Mouse (Mus musculus) natural killer cell, adult 2 months (primary cell): ENCODE results near the gene Fto.

ENCODE experiments used
- DNase-seq, 2 experiments: peaks; one replicate each; pipeline ENCODE4 v3.0.0; 2022; ENCODE audit warnings: low spot score in 2 of 2

Gene Fto

DNA sequence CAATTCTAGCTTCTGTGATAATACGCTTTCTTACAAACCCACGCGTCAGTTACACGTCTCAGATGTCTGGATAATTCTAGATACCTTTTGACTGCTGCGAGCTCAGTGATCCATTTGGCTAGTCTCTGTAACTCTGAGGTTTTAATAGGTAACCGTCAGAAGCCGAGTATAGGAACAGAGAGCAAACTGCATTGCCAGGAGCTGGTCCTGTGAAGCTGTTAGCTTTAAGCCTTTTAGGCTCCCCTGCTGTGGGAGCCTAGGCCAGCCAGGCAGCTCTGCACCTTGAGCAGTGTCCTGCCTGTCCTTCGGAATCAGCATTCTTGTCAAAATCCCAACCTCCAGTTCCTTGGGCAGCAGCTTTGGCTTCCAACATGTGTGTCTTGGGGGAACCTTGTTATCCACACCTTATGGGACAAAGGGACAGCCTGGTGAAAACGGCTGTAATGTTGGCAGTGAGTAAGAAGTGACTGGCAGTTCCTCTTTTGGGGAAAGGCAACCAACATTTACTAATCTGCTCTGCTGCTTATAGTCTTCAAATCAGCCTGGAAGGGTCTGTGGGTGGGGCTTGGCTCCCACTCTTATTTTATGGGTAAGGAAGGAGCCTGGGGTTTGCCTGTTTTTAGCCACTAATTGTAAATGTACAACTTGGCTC is 77.2 kb downstream of the Fto start:
- no peak for DNase-seq

DNA sequence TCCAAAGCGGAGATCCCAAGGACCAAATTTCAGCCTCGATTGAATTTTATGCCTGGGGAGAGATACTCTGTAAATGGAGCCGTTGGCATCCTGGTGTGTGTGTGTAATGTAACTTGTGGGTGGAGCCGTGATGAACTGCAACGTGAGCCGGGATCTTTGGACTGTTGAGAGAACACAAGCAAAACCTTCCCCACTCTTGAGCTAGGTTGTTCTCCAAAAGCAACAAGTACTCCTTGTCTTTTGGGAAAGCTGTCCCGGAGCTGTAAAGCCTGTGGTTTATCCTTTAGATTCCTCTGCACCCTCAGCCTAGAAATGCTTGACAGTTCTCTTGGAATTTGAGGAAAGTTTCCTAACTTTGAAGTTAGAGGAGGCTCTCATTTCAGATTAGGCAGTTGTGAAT is 78.9 kb downstream of the Fto start:
- no peak for DNase-seq

DNA sequence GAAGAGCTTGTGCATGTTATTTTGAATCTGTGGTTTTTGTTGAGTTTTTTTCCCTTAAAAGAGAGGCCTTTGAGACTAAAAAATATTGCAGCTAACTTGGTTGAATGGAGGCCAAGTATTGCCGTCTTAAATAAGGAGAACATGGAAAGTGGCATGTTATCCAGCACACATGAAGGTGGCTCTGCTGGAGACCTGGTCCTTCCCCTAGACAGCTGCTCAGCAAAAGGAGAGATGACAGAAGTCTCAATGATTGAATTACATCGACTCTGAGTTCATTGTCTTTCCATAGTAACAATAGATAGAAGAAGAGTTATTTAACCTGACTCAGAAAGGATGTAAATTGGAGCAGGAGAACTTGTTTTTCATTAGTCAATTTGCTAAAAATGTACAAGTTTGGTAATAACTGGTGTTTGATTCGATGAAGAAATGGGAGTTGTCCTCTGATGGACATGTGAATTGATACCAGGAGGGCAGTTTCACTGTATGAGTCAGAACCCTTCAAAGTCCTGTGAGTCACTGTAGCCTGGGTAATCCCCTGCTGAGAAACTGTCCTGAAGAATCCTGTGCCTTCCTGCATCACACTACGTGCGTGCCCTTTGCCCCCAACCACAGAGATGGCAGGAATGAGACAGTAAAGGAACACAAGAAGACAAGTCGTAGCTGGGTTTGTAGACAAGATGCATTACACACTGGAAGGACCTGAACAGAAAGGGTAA is 82.2 kb downstream of the Fto start:
- DNase-seq, result no peak

DNA sequence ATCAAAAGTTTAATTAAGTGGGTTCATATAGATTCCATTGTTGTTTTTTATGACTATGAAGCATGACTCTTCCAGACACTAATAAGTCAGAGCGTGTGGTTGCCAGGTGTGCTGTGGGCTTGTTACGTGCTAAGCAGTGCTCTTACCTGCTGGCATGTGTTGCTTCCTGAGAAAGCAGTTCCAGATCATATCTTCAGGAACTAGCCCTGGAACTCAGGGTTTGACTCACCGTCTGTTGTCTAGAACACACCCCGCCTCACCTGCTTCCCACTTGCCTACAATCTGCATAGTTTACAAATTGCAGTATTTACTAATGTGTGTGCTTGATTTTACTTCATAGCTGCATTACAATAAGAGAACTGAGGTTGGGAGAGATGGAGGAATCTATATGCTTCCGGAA is 84.7 kb downstream of the Fto start:
- DNase-seq, result no peak

DNA sequence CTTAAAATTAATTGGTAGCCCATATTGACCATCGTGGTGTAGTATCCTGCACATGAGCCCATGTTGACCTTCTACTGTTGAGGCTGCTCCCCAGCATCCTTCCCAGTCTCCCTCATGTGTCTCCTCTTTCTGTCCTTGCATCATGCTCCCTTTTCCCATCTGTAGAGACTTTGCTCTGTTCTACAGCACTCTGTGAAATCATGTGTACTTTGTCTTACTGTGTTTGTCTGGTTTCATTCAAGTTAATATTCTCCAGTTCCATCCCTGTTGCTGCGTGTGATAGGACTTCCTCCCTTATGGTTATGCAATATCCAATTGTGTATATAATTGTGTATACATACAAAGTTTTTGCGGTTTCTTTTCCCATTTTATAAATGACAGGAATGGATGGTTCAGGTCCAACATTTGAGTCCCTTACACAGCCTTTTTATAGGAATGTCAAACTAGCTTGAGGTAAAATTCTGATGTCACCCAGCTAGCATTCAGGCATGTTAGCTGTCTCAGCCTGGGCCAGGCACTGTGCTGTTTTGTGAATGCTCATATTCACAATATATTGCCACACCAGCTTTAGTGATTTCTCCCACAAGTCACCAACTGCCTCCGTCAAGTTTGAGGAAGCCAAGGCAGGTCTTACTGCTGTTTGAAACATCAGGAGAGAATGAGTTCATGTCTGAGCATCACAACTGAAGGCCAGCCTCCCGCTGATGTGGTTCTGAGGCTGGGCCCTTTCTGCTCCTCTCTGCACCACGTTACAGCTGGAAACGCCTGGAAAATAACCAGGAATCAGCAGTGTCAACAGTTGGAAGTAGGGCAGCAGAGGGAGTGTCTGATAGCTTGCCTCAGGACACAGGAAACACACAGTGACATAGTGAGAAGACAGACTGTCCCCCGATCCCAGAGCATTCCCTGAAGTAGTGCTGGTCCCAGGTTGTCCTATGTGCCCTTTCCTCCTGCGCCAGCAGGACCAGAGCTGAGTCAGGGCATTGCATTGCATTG is 90.0 kb downstream of the Fto start:
- no peak for DNase-seq

DNA sequence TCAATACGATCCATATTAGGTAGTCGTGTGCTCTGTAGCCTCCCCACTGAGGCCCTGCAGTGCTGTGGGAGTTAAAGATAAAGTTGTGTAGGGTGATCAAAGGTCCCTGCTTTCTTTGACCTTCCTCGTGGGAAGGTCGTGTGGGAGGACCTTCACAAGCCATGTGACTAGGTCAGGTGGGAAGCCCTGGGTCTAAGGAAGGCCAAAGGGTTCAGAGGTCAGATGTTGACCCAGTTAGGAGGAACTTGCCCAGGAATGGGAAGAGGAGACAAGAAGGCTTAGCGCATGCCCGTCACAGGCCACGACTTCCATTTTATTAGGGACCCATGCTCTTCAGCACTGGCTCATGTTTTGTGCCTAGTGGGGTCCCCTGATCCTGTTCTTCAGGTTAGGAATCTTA is 91.0 kb downstream of the Fto start:
- no peak for DNase-seq

DNA sequence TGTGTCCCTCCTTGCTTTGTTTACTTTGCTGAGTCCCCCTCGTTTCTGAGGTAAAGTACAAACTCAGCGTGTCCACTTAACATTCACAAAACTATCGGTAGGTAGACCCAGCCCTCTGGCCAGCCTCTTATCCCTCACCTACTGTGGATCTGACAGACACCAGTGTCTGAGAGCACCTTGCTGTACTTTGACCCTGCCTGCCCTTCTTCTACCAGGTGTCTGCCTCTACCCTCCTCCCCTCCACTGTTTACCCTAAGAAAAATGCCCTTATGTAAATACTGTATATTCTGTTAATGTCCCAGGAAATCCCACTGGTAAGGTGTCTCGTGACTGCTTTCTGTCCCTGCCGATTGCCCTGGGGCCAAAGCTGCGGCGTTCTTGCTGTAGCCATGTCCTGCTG is 91.8 kb downstream of the Fto start:
- no peak for DNase-seq

DNA sequence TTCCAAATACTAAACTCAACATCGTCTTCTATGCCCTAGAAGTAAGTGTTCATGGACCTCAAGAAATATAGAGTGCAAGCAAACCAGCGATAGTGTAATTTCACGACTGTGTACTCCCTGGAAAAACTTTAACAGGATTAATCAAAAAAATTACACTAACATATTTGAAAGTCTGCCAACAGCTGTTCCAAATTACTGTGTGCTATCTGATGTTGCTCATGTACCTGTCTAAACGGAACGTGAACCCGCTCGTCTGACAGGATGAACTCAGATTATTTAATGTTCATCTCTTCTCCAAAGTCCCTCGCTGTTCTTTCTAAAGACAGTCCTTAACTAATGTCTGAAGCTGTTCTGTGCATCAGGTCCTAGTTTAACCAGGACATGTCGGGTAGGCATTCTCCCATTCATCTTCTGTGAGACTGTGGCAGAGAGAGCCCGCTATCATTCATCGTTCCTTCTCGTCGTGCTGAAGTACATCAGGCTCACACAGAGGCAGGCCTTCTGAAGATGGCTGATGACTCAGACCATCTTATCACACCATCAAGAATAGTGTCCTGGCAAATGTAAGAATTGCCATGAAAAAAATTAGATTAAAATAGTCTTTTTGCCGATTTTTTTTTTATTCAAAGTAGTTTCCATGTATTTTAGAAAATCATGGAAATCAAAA is 93.4 kb downstream of the Fto start:
- DNase-seq, result no peak

DNA sequence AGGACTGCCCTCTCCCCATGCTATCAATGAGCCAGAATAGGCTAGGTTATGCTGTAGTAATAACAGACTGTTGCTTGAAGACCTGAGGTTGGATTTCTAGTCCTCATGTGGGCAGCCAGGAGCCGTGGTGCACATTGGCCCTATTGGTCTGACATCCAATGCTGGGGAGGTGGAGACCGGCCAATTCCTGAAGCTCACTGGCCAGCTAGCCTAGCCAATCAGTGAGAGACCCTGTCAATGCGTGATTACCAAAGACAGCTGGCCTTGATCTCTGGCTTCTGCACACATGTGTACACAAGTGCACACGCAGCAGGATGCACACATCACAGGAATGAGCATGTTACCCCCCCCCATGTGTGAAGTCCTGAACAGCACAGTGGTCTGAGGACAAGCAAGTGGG is 94.6 kb downstream of the Fto start:
- DNase-seq, result no peak

DNA sequence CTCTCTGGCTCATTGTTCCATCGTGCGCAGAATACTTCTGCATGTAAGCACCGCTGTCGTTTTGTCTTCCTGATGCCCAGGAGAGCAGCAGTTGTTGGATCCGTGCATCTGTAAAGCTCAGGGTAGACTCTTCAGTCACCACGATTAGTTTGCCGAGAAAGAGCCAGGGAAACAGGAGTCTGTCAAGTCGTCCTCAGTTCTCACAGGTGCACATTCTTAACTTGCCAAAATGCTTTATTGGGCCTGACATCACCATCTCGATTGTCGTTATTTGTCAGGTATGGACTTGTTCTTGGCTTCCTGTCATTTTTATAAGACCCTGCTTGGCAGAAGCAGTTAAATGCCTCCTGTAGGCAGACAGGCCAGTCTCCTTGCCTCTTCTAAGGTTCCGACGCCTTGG is 96.7 kb downstream of the Fto start:
- no peak for DNase-seq

DNA sequence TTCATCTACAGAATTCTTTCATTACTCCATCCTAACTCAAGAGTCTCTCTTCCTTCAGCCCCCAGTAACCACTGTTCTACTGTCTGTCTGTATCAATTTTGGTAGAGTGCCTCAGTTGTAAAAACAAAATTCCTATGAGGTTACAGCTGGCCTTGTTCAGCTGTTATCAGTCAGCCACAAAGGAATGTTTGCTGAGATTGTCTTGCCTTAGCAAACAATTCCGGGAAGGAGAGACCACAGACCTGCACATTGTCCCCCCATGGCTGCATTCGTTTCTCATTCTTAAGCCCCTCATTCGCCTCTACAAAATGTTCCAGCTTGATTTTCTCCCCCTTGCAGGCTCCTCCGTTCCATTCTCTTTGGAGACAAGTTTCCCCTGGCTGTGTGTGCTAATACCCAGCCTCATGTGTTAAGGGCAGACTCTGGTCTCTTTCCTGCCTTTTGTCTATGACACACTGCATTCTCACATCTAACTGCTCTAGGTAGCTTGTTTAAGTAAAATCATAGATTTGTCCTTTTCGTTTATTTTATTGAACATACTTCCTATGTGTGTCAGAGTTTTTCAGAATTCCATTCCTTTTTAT is 111.3 kb downstream of the Fto start:
- DNase-seq, result no peak

DNA sequence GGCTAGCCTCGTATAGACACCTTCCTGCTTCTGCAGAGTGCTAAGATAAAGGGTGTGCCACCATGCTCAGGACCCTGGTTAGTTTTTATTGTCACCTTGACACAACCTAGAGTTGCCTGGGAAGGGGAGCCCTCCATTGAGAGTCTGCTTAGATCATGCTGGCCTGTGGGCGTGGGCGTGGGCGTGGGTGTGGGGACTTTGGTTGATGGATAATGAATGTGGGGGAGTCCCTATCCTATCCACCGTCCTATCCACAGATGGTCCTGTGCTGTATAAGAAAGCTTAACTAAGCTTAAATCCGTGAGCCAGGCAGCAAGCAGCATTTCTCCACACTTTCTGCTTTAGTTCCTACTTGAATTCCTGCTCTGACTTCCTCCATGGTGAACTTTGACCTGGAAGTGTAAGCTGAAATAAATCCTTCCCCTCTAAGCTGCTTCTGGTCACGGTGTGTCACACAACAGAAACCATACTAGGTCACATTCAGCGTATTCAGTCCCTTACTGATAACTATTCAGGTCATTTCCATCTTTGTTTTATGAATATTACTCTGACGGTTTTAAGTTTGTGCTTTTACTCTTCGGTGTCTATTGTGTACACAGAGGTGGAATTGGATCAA is 112.0 kb downstream of the Fto start:
- DNase-seq, result no peak

DNA sequence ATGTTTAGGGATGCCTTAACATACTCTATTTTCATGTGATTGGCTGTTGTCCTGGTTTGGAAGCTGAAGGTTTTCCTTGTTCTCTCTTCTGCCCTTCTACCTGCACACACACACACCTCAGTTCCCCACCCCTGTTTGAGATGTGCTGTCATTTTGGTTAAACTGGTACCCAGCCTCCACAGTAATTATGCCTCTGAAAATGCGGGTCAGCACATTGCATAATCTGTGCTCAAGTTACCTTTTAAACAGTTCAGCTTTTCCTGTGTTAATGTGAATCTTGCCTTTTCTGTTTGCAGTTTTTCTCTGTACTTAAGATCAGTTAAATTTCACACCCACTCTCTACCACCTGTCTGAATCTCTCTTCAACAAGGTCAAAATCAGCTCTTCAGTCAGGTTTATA is 113.2 kb downstream of the Fto start:
- no peak for DNase-seq

DNA sequence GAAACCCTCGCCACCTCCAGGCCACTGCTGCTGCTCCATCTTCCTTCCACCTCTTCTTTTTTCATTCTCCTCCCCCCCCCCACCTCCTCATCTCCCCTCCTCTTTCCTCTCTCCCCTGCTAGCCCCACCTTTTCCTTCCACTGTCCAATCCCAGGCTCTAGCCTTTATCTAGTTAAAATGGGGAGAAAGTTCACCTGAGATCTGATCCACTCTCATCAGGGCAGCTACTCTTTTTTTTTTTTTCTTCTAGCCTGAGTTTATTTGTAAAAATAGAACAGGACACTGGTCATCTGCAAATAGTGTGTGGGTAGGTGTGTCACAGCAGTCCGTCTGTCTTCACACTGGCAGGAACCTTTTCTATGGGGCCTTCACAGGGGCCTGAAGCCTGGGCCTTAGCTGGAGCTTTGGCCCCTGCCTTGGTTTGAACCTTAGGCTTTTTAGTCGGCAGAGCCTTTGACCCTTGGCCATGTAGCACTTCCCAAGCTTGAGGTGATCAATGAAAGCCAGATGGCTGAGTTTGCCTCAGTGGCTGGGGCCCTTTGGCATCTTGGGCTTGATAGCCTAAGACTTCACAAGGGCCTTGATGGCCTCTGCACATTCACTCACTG is 117.1 kb downstream of the Fto start:
- no peak for DNase-seq

DNA sequence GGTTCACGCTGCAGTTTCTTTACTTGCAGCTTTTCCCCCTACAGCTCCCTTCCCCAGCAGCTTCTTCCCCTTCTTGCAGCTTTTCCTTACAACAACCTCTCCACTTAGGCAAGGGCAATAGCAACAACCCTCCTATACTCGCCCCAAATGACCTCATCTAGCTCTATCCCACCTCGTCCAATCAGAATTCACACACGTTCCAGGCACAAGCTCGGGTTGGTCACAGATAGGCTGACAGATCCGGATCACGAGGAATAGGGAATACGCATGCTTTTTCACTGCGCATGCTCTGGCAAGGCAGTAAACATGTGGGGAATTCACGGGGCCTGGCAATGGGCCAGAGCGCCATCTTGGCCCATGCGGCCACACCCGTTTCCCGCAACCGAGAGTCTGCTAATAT is 122.7 kb downstream of the Fto start:
- DNase-seq, result no peak

DNA sequence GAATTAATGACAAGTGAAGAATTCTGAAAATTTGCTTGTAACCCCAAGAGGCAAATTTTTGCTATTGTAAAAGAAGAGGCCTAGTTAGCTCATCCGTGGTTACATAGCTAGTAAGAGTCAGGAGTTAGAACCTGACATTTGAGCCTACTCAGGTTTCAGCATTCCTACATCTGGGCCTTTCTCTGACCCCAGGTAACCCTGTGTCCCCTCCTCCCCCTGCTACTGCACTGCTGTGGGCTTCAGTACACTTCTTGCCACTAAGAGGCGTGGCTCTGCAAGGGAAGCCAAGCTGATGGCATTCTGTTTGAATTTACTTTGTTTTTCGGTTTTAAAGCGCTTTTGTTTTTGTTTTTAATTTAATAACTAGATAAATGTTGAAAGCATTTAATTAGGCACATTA is 130.6 kb downstream of the Fto start:
- no peak for DNase-seq

DNA sequence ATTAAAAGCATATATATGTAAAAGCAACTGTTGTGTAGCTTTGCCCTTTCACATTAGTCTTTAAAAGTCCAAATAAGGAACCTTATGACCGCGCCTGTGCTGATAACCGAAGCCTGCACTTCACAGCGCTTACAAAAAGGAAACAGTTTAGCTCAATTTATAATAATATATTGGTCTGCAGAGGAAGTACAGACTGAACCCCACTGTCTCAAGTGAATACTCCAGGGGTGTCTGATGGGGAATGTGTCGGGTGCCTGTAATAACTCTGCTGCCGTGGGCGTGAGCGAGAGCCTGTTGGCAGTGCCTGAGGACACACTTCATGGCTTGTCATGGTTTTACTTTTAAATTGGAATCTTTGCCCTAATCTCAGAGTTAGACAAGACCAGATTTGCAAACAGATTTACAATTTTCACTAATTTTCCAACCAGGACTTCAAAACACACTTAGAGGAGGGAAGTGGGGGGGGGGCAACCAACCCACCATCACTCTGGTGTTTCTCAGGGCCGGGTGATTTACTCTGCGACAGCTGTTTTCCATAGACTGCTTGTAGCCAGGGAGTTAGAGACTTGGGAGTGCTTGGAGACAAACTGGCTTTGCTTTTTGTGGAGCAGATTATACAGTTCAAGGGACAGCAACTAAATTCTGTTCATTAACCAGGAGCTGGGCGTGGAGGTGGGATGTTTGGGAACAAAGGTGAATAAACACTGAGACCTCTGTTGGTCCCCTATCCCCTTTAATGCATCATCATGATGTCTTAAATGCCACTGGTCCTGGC is 131.5 kb downstream of the Fto start:
- DNase-seq, result no peak

DNA sequence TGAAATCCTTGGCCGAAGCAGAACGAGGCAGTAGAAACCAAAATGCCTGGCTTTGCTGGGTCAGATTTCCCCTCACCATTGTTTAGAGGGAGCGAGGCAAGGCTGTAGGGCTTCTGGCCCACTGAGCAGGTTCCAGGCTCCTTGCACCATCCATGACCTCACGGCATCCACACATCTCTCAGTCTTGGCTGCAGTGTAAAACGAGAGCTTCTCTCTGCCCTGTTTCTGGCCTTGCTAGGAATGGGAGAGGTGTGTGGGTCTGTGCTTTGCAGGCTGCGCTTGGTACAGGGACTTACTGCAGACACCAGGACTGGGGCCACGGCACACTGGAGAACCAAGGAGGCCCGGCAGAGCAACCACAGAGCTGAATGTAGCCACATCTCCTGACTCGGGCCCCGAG is 132.2 kb downstream of the Fto start:
- DNase-seq, result no peak

DNA sequence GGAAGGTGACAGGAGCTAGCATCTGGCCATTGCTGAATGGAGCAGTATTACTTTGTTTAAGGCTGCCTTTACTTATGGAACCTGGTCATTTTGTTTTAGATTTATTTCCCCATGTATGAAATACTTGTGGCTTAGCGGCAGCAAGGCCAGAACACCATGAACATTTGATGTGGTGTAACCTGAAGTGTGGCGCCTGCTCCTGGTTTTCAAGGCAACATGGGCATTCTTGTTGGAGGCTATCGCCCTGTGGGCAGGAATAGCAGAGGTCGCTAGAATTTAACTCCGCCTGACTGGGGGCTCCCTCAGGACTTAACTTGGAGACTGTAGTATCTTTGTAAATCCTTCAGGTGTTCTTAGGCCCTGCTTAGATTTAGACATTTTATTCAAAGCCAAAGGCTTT is 132.7 kb downstream of the Fto start:
- no peak for DNase-seq
